Mouse (Mus musculus): ENCODE measurements at regions not wholly inside any gene's neighbourhood (a gene's known extent, or its start where the extent isn't known, plus 50 kb on each side); places are given as distances from the start of the nearest gene placed in this dataset.

- no peak for ATAC-seq (ENCODE audit: low FRiP score, low read depth)
- WGBS: 47% methylated on average over 2 of the region's 2 CpGs
- no peaks in the 10 kb centered on the region for H3K9me3 ChIP-seq
- H3K4me1 ChIP-seq (replicated peaks): no peaks in the 10 kb centered on the region
- H3K27me3 ChIP-seq: no peaks in the 10 kb centered on the region
- H3K9ac ChIP-seq: no peak overlapping the region
- H3K4me2 ChIP-seq: no peak overlapping the region
- H3K4me3 ChIP-seq: no peak overlapping the region
- H3K27ac ChIP-seq (replicated peaks): no peak overlapping the region
- no peaks in the 10 kb centered on the region for H3K36me3 ChIP-seq
These were observed 537.3 kb upstream of the Tbl1xr1 start for GRCm38 (mm10) chr3:21539138-21539537.

- Histone ChIP-seq H3K4me2 (no peak overlapping the region), H3K9ac (no peak overlapping the region), H3K4me3 (no peak overlapping the region), H3K27ac (replicated peaks) (no peak overlapping the region; the same call in 1 of the 2 replicates), H3K4me1 (replicated peaks) (peaks cover 10% of the 10 kb centered on the region), H3K36me3 (no peaks in the 10 kb centered on the region), H3K27me3 (no peaks in the 10 kb centered on the region), H3K9me3 (no peaks in the 10 kb centered on the region)
- WGBS: 54% methylated on average over 2 of the region's 2 CpGs
- ATAC-seq (ENCODE audit: low FRiP score, low read depth): no peak
These were observed 532.0 kb upstream of the Tbl1xr1 start for GRCm38 (mm10) chr3:21544456-21544855.

- Histone ChIP-seq H3K4me3 (no peak overlapping the region), H3K4me1 (replicated peaks) (peaks cover 10% of the 10 kb centered on the region), H3K4me2 (no peak overlapping the region), H3K27me3 (no peaks in the 10 kb centered on the region), H3K9me3 (no peaks in the 10 kb centered on the region), H3K36me3 (no peaks in the 10 kb centered on the region), H3K9ac (no peak overlapping the region), H3K27ac (replicated peaks) (no peak overlapping the region)
- WGBS: 37% methylated on average over 5 of the region's 5 CpGs
- no peak for ATAC-seq (ENCODE audit: low FRiP score, low read depth)
These were observed 531.1 kb upstream of the Tbl1xr1 start for GRCm38 (mm10) chr3:21545156-21545893.

GRCm38 (mm10) chr3:21546411-21546810 is 530.0 kb upstream of the Tbl1xr1 start:
- no peak overlapping the region for H3K9ac ChIP-seq
- peaks cover 10% of the 10 kb centered on the region for H3K4me1 ChIP-seq (replicated peaks)
- H3K4me2 ChIP-seq: no peak overlapping the region
- no peak overlapping the region for H3K4me3 ChIP-seq
- no peaks in the 10 kb centered on the region for H3K9me3 ChIP-seq
- no peak for ATAC-seq (ENCODE audit: low FRiP score, low read depth)
- no peaks in the 10 kb centered on the region for H3K36me3 ChIP-seq
- H3K27ac ChIP-seq (replicated peaks): no peak overlapping the region
- H3K27me3 ChIP-seq: no peaks in the 10 kb centered on the region
- WGBS: 36% methylated on average over 2 of the region's 2 CpGs

GRCm38 (mm10) chr3:21549671-21550070 is 526.8 kb upstream of the Tbl1xr1 start:
- Histone ChIP-seq H3K9me3 (no peaks in the 10 kb centered on the region), H3K9ac (no peak overlapping the region), H3K4me1 (replicated peaks) (peaks cover 25% of the 10 kb centered on the region), H3K4me2 (no peak overlapping the region), H3K36me3 (no peaks in the 10 kb centered on the region), H3K4me3 (no peak overlapping the region), H3K27ac (replicated peaks) (no peak overlapping the region), H3K27me3 (no peaks in the 10 kb centered on the region)
- no peak for ATAC-seq (ENCODE audit: low FRiP score, low read depth)
- WGBS: 41% methylated on average over 4 of the region's 4 CpGs

GRCm38 (mm10) chr3:21553159-21553758 is 523.2 kb upstream of the Tbl1xr1 start:
- H3K27ac ChIP-seq (replicated peaks): peak overlapping the region; percentile 73
- peaks cover 26% of the 10 kb centered on the region for H3K4me1 ChIP-seq (replicated peaks)
- no peak overlapping the region for H3K4me3 ChIP-seq
- H3K9ac ChIP-seq: no peak overlapping the region
- H3K4me2 ChIP-seq: no peak overlapping the region
- no peaks in the 10 kb centered on the region for H3K9me3 ChIP-seq
- peak; percentile 74 for ATAC-seq (ENCODE audit: low FRiP score, low read depth)
- WGBS: 27% methylated on average over 3 of the region's 3 CpGs
- H3K27me3 ChIP-seq: no peaks in the 10 kb centered on the region
- no peaks in the 10 kb centered on the region for H3K36me3 ChIP-seq

GRCm38 (mm10) chr3:21553859-21554258 is 522.6 kb upstream of the Tbl1xr1 start:
- H3K9ac ChIP-seq: no peak overlapping the region
- H3K4me2 ChIP-seq: no peak overlapping the region
- H3K4me3 ChIP-seq: no peak overlapping the region
- H3K27ac ChIP-seq (replicated peaks): peak overlapping the region; percentile 73
- no peak for ATAC-seq (ENCODE audit: low FRiP score, low read depth)
- 49% methylated on average over 1 of the region's 1 CpGs for WGBS
- no peaks in the 10 kb centered on the region for H3K27me3 ChIP-seq
- peaks cover 31% of the 10 kb centered on the region for H3K4me1 ChIP-seq (replicated peaks)
- no peaks in the 10 kb centered on the region for H3K36me3 ChIP-seq
- no peaks in the 10 kb centered on the region for H3K9me3 ChIP-seq

GRCm38 (mm10) chr3:21557963-21558441 is 518.5 kb upstream of the Tbl1xr1 start:
- 43% methylated on average over 12 of the region's 12 CpGs for WGBS
- Histone ChIP-seq H3K4me3 (no peak overlapping the region), H3K4me1 (replicated peaks) (peaks cover 26% of the 10 kb centered on the region), H3K27me3 (no peaks in the 10 kb centered on the region), H3K9ac (no peak overlapping the region), H3K36me3 (no peaks in the 10 kb centered on the region), H3K27ac (replicated peaks) (peak overlapping the region; percentile 9), H3K4me2 (no peak overlapping the region), H3K9me3 (no peaks in the 10 kb centered on the region)
- ATAC-seq (ENCODE audit: low FRiP score, low read depth): peak; percentile 76

- no peaks in the 10 kb centered on the region for H3K27me3 ChIP-seq
- H3K36me3 ChIP-seq: no peaks in the 10 kb centered on the region
- WGBS: 85% methylated on average over 2 of the region's 2 CpGs
- no peaks in the 10 kb centered on the region for H3K9me3 ChIP-seq
- peaks cover 24% of the 10 kb centered on the region for H3K4me1 ChIP-seq (replicated peaks)
- no peak overlapping the region for H3K27ac ChIP-seq (replicated peaks)
- ATAC-seq (ENCODE audit: low FRiP score, low read depth): no peak
- H3K4me3 ChIP-seq: no peak overlapping the region
- H3K4me2 ChIP-seq: no peak overlapping the region
- no peak overlapping the region for H3K9ac ChIP-seq
These were observed 513.6 kb upstream of the Tbl1xr1 start for GRCm38 (mm10) chr3:21562771-21563312.

- Histone ChIP-seq H3K27ac (replicated peaks) (no peak overlapping the region; the same call in 1 of the 2 replicates), H3K9ac (no peak overlapping the region), H3K36me3 (no peaks in the 10 kb centered on the region), H3K4me3 (no peak overlapping the region), H3K4me2 (no peak overlapping the region), H3K4me1 (replicated peaks) (peaks cover 19% of the 10 kb centered on the region), H3K27me3 (no peaks in the 10 kb centered on the region), H3K9me3 (no peaks in the 10 kb centered on the region)
- no peak for ATAC-seq (ENCODE audit: low FRiP score, low read depth)
- 66% methylated on average over 3 of the region's 3 CpGs for WGBS
These were observed 513.0 kb upstream of the Tbl1xr1 start for GRCm38 (mm10) chr3:21563454-21563853.

GRCm38 (mm10) chr3:21564211-21564781 is 512.2 kb upstream of the Tbl1xr1 start:
- 12% methylated on average over 3 of the region's 3 CpGs for WGBS
- no peak overlapping the region for H3K4me3 ChIP-seq
- H3K9me3 ChIP-seq: no peaks in the 10 kb centered on the region
- H3K36me3 ChIP-seq: no peaks in the 10 kb centered on the region
- peak overlapping the region; percentile 47 for H3K27ac ChIP-seq (replicated peaks)
- peaks cover 16% of the 10 kb centered on the region for H3K4me1 ChIP-seq (replicated peaks)
- no peak overlapping the region for H3K9ac ChIP-seq
- no peaks in the 10 kb centered on the region for H3K27me3 ChIP-seq
- no peak overlapping the region for H3K4me2 ChIP-seq
- ATAC-seq (ENCODE audit: low FRiP score, low read depth): peak; percentile 90

- no peaks in the 10 kb centered on the region for H3K27me3 ChIP-seq
- H3K4me2 ChIP-seq: no peak overlapping the region
- peaks cover 16% of the 10 kb centered on the region for H3K4me1 ChIP-seq (replicated peaks)
- H3K9ac ChIP-seq: no peak overlapping the region
- no peaks in the 10 kb centered on the region for H3K9me3 ChIP-seq
- no peak for ATAC-seq (ENCODE audit: low FRiP score, low read depth)
- no peaks in the 10 kb centered on the region for H3K36me3 ChIP-seq
- H3K4me3 ChIP-seq: no peak overlapping the region
- peak overlapping the region; percentile 47 for H3K27ac ChIP-seq (replicated peaks)
- WGBS: 42% methylated on average over 4 of the region's 4 CpGs
These were observed 511.5 kb upstream of the Tbl1xr1 start for GRCm38 (mm10) chr3:21564847-21565485.

Data from hindbrain, embryonic 15.5 days (tissue).